Mouse (Mus musculus) CD4-positive, CD25-positive, alpha-beta regulatory T cell, adult 2 months (primary cell): ENCODE data around the gene Tigd3.

Source experiments
- DNase-seq: peaks from one replicate; pipeline ENCODE4 v3.0.0-alpha.2; 2012; ENCODE audit warnings: low read depth, low spot score

Tigd3 gene

DNA sequence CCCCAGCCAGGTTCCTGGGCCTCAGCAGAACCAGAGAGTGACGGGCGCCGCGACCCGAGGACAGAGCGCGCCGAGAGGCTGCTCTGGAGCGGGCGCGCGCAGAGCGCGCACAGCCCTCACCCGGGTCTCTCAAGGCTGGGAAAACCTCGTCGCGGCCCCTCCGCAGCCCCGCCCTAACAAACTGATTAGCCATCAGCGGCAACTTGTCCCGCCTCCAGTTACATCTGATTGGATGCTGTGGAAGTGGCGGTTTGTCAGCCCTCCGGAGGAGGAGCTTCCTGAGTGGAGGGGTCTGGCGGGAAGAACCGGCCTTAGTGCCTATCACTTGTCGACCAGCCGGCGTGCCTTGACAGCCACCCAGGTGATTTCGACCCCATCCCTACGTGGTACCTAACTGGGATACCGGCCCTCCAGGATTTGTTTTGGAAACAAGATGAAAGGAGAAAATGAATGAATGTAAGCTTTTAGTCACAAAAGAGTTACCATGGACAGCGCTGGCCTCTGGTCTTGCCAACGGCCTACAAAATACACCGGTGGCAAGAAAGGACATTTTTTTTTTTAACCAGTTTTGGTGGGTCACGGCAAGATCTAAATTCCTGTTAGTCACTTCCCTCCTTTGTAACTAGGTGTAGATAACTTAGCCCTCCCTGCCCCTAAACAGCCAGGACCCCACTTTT lies at the start of gene Tigd3:
TSS of gene Tigd3 (minus strand) at position 148 of the 677 bp plus-strand sequence.
- peak; percentile 93 for DNase-seq

DNA sequence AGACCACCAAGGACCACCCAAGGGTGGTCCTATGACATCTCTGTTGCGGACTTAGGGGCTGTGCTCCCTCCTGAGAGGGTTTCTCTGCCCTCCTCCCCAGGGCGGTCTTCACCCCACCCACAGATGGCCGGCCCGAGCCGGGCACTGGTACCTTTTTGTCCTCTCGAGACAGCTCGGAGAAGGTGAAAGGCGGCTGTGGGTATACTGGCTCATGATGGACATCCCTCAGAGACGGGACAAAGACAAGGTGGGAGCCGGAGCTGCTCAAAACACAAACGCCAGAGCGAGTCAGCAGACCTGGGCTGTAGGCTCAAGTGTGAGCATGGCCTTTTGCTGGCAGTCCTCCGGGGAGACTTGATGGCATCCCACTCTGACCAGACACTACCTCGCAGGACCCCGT lies 49.5 kb upstream of the Tigd3 start:
- DNase-seq = no peak

DNA sequence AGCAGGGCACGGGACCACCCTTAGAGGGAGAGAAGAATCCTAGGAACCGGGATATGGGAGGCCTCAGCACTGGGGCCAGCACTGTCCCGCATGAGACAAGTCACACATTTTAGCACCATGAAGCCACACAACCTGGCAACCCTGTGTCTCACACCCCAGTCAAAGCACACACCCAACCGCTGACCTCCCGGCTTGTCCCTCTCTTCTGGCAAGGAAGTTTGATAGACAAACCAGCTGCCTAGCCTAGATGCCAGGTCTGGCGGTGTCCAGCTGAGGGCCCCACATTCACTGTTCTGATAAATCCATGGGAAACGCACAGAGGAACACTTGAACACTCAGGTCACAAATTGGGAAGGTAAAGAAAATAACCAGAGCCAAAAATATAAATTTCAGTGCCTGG lies 48.6 kb upstream of the Tigd3 start:
- DNase-seq = no peak

DNA sequence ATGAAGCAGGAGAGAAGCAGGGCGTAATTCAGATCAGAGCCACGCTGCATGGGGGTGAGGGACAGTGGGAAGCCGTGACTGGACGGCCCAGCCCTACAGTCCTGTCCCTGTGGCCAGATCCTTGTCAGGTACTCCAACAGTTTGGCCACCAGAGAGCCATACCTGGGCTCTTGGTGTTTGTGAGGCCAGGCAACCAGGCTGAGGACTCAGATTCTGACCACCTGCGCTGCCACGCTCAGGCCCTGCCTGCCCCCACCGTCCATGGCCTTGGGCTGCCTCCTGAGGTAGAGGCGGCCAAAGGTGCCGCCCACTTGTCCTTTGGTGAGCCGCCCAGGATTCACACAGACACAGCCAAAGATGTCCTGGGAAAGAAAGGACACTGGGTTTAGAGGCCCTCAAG lies 46.7 kb upstream of the Tigd3 start:
- no peak for DNase-seq

DNA sequence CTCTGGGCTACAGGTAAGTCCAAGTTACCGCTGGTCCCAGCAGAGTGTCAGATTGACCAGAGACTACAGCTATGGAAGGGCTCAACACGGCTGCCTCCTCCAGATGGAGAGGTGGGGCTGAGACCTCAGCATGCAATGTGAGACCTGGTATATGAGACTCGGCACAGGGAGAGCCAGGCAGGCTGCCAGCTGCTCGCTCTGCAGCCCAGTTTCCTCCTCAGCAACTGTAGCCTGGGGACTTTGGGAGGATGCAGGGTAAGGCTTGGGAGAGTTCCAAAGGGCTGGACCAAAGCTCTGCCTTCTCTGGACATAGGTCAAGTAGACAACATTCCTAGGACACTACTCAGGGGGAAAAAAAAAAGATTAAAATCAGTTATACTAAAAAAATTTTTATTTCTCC lies 46.2 kb upstream of the Tigd3 start:
- DNase-seq = no peak

DNA sequence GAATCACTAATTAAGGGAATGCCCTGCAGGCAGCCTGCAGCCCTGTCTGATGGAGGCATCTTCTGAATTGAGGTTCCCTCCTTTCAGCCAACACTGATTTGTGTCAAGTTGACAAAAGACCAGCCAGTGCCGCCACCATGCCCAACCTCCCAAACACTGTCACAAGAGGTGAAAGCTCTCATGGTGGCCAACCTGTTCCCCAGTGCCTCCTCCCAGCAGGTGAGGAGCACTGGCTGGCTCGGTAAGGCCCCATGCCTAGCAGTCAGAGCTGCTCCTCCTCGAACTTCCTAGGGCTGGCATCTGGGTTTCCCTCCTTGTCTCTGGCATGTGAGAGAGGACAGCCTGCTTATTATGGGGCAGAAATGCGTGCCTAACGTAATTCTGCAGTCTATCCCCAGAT lies 45.8 kb upstream of the Tigd3 start:
- no peak for DNase-seq

DNA sequence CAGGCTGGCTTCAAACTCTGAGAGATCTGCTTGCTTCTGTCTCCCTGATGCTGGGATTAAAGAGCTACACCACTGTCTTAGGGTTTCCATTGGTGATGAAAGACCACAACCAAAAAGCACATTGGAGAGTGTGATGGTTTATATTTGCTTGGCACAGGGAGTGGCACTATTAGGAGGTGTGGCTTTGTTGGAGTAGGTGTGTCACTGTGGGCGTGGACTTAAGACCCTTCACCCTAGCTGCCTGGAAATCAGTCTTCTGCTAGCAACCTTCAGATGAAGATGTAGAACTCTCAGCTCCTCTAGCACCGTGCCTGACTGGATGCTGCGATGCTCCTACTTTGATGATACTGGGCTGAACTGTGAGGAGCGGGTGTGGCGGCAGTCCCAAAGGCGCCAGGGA lies 44.6 kb upstream of the Tigd3 start:
- DNase-seq = no peak

DNA sequence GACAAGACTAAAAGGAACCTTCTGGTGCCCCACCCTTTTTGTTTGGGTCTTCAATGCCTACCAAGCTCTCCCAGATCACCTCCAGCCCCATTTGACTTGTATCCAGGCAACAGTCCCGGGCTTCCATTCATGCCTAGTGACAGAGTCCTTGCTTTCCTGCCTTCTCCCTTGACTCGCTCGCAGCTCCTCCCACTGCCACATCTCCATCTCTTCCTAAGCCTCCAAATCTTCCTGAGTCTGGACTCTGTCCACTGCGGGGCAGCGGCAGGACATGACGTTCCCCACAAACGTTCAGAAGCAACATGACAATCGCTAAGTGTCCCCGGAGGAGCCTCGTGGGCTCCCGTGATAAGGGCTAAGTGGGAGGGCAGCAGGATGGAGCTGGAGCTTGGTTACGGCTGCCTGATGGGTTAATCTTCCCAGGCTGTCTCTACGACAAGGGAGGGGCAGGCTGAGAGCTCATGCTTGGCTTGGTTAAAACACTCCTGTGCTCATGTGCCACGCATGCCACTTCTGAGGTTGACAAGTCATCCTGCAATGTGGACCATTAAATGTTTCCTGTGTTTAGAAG lies 44.0 kb upstream of the Tigd3 start:
- no peak for DNase-seq

DNA sequence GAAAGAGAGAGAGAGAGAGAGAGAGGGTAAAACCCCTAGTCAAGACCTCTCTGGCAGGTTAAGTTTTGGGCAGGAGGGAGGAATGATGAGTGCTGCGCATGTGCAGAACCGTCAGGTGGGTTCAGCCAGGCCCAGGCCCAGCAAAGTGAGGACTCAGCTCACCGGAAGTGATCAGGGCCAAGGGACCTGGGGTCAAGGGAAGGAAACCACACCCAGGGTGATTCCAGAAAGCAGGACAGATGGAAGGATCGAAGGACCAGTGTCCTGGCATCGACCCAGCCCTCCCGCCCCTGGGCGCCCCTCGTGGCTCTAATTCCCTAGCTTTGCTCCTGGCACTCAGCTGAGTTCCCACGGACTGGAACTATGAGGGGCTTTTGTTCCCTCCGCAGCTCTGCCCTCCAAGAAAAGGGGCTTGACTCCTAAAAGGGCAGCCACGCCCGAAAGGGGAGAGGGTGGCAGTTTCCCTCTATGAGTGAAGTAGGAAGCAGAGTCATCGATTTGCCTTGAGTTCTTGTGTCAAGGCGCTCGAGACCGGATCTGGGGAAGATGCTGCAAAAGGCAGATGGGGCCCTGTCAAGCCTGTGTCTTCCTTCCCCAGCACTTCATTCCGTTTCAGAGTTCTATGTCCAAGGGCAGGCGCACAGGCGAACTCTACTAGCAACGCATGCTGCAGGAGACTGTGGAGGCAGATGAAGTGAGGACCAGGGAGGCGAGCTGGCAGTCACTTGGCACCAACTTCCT lies 43.3 kb upstream of the Tigd3 start:
- DNase-seq = no peak

DNA sequence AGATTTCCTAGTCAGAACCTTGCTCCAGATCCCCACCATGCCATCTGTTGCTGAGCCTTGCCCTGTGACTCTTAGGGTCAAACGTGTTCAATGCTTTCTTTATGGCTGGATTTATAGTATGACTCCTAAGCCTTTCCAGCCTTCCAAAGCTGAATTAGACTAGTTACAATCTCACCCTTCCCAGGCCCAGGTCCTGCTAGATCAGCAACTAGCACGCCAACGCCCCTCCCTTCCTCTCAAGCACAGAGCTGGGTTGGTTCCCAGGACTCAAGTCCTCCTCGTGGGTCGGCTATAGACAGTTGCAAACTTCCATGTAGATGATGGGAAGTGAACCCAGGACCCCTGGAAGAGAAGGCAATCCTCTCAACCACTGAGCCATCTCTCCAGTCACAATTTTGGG lies 41.7 kb upstream of the Tigd3 start:
- DNase-seq = no peak

DNA sequence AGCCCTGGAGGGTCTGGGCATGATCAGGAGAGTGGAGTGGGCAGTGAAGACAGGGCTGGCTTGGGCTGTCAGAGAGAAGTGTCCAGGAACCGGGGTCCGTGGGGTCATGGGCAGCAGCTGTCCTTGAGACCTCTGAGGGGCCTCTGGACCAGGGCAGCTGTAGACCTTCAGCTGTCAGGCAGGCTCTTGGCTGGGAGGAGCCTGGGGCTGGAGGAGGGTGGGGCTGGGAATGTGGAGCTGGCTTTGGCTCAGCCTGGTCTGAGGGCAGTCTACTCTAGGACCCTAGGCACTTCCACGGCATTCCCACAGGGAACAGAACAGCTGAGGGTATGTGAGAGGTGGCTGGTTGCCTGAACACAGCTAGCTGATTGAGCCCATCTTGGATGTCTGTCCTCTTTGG lies 41.3 kb upstream of the Tigd3 start:
- no peak for DNase-seq

DNA sequence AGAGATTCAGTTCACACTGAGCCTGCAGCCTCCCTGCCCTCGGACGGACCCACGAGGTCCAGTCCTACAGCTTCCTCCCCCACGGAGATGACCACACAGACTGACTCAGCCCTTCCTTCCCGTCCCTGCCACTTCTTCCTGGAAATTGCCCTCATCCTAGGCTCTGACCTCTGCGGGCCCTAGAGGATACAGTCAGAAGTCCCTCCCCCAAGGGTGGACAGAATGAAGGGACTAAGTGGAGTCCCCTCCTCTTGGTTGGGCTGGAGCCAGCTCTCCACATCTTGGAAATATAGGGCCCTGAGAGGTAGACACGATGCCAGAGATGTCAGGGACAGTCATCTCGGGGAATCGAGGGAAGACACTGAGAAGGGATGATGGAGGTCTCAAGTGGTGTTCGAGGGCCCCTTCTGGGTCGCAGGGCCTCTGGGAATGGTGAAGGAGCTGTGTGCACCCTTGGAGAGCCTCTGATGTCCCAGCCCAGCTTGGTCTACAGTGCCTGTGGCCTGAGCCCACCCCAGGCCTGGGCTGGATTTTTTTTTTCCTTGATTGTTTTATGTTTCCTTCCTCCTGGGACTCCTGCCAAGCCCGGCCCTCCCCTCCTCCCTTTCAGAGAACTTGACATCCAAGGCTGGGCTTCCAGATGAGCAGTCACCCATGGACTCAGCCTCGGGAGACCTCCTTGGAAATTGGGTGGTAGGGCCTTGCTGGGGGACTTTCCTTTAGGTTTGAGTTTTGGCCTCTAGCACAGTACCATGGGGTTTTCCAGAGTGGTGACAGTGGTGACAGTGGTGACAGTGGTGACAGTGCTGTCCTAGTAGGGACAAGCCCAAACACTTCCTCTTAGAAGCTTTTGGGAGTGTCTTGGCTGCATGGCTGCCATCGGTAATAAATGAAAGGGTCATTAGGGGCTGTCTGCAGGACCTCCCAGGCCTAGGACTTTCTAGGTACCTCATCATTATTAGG lies 36.0 kb upstream of the Tigd3 start:
- no peak for DNase-seq

DNA sequence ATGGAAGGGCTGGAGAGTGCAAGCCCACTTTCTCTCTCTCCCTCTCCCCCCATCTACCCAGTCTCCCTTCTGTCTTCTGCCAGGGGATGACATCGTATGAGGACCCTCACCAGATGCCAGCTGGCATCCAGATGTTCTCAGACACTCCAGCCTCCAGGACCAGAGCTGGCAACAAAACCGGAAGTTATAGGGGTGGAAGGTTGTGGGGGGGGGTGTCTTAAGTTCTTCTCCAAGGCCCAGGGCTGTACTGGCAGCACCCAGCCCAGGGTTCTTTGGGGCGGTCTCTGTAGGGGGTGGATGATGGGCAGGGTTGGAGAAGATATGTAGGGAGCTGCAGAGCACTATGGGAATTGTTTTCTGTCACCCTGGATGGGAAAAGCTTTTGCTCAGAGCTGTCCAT lies 34.6 kb upstream of the Tigd3 start:
- no peak for DNase-seq

DNA sequence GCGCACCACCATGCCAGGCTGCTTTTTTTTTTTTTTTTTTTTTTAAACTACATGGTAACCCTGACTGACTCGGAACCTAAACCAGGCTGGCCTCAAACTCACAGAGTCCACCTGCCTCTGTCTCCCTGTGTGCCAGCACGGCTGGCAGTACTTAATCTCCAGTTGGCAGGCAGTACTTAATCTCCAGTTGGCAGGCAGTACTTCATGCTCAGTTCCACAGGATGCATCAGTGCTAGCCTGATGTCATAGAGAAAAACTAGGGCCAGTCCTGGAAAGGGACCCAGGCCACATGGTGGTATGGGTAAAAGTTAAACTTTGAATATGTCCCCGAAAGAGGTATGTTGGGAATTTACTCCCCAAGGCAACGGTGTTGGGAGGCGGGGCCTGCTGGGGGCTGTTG lies 34.2 kb upstream of the Tigd3 start:
- DNase-seq = no peak

DNA sequence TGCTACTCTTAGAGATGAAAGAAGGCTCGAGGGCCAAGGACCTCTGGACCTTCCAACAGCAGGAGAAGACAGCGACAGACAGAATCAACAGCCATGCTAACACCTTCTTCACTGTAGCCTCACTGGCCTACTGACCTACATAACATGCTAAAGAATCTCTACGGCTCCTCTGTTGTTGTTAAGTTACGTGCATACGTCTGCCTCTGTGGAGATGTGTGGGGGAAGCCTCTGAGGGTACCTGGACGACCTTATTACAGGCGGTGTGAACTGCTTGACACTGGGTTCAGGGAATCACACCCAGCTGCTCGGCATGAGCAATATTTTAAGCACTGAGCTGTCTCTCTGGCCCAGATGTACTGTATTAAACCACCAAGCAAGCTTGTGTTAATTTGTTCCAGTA lies 33.6 kb upstream of the Tigd3 start:
- DNase-seq = no peak

DNA sequence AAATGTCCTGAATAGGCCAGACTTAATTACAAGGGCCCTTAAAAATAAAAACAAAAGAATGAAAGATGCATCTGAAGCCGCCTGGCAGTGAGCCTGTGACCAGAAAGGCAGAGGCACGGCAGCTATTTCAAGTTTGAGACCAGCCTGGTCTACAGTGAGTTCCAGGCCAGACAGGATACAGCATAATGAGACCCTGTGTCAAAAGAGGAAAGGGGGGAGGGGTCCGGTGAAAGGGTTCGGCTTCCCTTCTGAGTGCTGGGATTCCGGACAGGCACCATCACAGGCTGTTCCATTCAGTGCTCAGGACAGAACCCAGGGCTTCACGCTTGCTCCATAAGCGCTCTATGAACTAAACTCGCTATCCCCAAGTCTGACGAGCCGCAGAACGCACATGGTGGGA lies 33.1 kb upstream of the Tigd3 start:
- no peak for DNase-seq

DNA sequence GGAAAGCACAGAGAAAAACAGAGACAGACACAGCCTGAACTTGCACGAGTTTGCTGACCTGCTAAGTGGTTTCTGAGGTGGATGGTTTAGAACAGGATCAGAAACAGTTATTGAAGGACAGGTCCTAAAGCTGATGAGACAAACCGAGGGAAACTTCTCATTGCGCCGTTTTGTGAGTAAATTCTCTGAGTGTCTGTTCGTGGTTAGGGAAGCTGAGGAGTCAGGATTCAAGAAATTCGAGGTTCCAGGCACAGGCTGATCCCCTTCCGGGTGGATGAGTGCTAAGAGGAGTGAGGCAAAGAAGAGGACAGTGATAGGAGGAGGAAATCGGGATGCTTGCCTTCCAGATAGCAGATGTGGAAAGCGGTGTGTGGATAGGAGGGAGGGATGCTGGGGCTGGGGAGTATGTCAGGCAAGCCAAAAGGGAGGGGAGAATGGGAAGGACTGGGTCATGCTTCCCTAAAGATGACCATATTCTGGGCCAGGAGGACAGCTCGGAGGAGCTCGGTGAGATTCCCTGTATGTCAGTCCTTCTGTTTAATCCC lies 31.4 kb upstream of the Tigd3 start:
- no peak for DNase-seq

DNA sequence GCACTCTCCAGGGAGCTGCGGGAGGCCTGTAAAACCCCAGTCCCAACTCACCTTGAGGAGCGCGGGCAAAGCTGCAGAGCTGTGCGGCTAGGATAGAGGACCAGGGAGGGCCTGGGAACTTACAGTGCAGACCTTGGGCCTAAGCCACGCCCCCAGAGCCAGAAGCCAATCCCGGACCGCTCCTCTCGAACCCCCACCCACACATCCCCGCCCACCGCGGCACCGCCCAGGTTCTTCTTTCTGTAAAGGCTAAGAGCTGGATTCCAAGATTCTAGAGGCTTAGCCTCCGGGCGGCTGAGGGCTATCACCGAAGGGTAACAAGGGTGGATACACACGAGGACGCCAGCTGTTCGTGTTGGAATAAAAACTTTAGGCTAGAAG lies 30.8 kb upstream of the Tigd3 start, which contains the start of gene Cdc42ep2:
TSS of gene Cdc42ep2 (minus strand) at position 104 of the 381 bp plus-strand sequence.
- DNase-seq = peak; percentile 95

DNA sequence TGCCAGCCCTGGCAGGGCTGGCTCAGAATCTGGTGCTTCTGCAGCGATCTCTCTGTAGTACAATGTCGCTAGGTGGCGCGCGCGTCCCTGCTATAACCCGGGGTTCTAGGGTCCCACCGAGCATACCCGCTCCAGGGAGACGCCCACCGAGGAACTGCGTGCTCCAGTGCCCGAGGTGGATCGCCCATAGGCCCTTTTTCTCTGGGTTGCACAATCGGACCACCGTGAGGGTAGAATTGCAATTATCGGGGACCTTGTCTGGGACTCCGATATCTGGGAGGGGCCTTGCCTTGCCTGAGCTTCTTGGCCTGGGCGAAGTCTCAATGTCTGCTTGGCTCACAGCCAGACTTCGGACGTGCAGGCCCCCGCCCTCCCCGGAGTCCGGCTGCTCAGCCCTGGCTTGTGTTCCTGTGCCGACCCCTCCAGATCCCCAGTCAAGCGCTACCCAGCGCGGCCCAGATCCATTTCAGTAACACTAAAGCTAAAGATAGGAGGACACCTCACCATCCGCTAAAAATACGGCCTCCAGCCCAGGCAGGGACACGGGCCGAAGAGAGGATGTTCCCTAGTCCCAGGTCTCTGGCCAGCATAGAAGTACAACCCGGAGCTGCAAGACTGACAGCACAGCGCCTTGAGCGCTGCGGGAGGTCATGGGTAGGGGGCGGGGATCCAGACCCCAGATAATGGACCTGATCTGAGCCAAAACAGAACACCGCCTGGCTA lies 30.2 kb upstream of the Tigd3 start:
- DNase-seq = peak; percentile 89

DNA sequence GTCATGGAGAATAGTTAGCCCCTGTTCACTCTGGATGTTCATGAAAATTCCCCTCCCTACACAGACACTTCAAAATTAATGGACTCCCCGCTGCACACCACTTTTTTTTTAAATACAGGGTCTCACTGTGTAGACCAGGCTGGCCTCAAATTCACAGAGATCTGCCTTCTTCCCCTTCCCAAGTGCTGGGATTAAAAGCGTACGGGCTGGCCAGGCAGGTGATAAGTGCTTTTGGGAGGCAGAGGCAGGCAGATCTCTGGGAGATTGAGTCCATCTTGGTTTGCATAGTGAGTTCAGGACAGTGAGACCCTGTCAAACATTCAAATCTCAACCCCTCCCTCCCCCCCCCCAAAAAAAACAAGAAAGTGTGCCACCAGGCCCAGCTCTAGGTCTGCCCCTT lies 29.0 kb upstream of the Tigd3 start:
- DNase-seq = no peak
